Mouse (Mus musculus): ENCODE measurements around the gene Apob. TPM values are rescaled to one million over a fixed set of nuclear protein-coding genes. Genes with fewer than 3 reads are reported as not detected.

The Apob gene
- polyA plus RNA-seq (2015; fragmentation: Nextera tagmentation; extraction: Ambion mirVana): 0.06 and 0.07 TPM in 2 replicates

GRCm38 (mm10) chr12:7977466-7978189 lies at the start of gene Apob:
TSS of gene Apob (plus strand) at chr12:7977648.
- peak; percentile 47; the same call in 1 of the 2 replicates for ATAC-seq (ENCODE audit: low read depth)
- H3K27me3 ChIP-seq: no peaks in the 10 kb centered on the region
- WGBS: 86% methylated on average over 20 of the region's 20 CpGs

DNA sequence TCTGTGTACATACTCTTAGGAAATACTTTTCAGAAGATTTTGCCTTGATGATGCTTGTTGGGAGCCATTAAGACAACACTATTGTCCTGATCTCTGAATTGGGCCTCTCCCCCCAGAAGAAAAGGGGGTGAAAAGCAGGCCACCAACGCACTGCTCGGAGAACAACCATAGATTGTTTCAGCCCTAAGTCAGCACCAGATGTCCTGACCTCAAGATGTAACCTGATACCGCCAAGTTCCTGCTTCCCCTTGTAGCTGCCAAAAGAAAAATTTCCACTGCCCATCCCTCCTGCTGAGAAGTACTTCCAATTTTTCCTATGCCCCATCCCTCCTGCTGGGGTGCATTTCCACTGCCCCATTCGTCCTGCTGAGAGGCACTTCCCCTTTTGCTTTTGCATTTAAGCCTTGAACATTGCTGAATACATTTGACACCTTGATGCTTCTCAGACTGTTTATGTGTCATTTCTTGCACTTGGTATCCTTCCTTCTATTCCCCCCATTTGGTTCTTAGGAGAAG lies 45.0 kb upstream of the Apob start:
- 58% methylated on average over 4 of the region's 4 CpGs for WGBS

More at GRCm38 (mm10) chr12:7977466-7978189, at the start of gene Apob:
- Histone ChIP-seq H3K36me3 (no peaks in the 10 kb centered on the region), H3K9me3 (no peaks in the 10 kb centered on the region), H3K27ac (replicated peaks) (no peak within 1 kb of the TSS), H3K4me3 (no peak within 1 kb of the TSS), H3K4me1 (replicated peaks) (peaks cover 13% of the 10 kb centered on the region; the same call in 1 of the 2 replicates), H3K9ac (no peak within 1 kb of the TSS), H3K4me2 (no peak within 1 kb of the TSS)

GRCm38 (mm10) chr12:7950098-7950745 lies 27.2 kb upstream of the Apob start:
- no peak overlapping the region for H3K4me2 ChIP-seq
- no peaks in the 10 kb centered on the region for H3K27me3 ChIP-seq
- H3K9ac ChIP-seq: no peak overlapping the region
- H3K4me3 ChIP-seq: no peak overlapping the region
- H3K27ac ChIP-seq (replicated peaks): no peak overlapping the region
- 85% methylated on average over 9 of the region's 9 CpGs for WGBS
- H3K36me3 ChIP-seq: no peaks in the 10 kb centered on the region
- H3K9me3 ChIP-seq: no peaks in the 10 kb centered on the region
- ATAC-seq (ENCODE audit: low read depth): no peak
- no peaks in the 10 kb centered on the region for H3K4me1 ChIP-seq (replicated peaks)

More for the DNA sequence above, 45.0 kb upstream of the Apob start:
- H3K36me3 ChIP-seq: no peaks in the 10 kb centered on the region
- H3K9ac ChIP-seq: no peak overlapping the region
- no peak overlapping the region for H3K4me3 ChIP-seq
- no peaks in the 10 kb centered on the region for H3K27me3 ChIP-seq
- H3K4me1 ChIP-seq (replicated peaks): no peaks in the 10 kb centered on the region
- no peak overlapping the region for H3K4me2 ChIP-seq
- H3K9me3 ChIP-seq: no peaks in the 10 kb centered on the region
- ATAC-seq (ENCODE audit: low read depth): no peak
- H3K27ac ChIP-seq (replicated peaks): no peak overlapping the region

DNA sequence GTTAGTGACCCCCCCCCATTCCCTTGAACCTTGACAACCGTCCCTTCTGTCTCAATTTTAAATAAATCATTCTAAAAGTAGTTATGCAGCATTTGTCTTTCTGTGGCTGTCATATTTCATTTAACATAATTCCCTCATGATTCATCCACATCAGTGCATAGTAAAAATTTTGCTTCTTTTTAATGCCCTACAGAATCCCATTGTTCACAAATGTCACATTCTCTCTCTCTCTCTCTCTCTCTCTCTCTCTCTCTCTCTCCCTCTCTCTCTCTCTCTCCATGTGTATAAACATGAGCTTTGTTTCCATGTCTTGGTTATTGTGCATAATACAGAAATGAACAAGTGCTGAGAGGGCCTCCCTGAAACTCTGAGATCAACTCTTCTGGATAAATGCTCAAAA lies 18.6 kb upstream of the Apob start:
- no peak overlapping the region for H3K4me3 ChIP-seq
- H3K36me3 ChIP-seq: no peaks in the 10 kb centered on the region
- ATAC-seq (ENCODE audit: low read depth): no peak
- 61% methylated on average over 1 of the region's 1 CpGs for WGBS
- no peak overlapping the region for H3K27ac ChIP-seq (replicated peaks)
- no peaks in the 10 kb centered on the region for H3K27me3 ChIP-seq
- H3K9me3 ChIP-seq: no peaks in the 10 kb centered on the region
- no peak overlapping the region for H3K4me2 ChIP-seq
- no peak overlapping the region for H3K9ac ChIP-seq
- H3K4me1 ChIP-seq (replicated peaks): no peaks in the 10 kb centered on the region

GRCm38 (mm10) chr12:7959310-7959918 lies 18.0 kb upstream of the Apob start:
- Histone ChIP-seq H3K36me3 (no peaks in the 10 kb centered on the region), H3K27me3 (no peaks in the 10 kb centered on the region), H3K9me3 (no peaks in the 10 kb centered on the region), H3K27ac (replicated peaks) (no peak overlapping the region), H3K4me3 (no peak overlapping the region), H3K4me1 (replicated peaks) (no peaks in the 10 kb centered on the region), H3K9ac (no peak overlapping the region), H3K4me2 (no peak overlapping the region)
- no peak for ATAC-seq (ENCODE audit: low read depth)
- WGBS: 78% methylated on average over 6 of the region's 6 CpGs

DNA sequence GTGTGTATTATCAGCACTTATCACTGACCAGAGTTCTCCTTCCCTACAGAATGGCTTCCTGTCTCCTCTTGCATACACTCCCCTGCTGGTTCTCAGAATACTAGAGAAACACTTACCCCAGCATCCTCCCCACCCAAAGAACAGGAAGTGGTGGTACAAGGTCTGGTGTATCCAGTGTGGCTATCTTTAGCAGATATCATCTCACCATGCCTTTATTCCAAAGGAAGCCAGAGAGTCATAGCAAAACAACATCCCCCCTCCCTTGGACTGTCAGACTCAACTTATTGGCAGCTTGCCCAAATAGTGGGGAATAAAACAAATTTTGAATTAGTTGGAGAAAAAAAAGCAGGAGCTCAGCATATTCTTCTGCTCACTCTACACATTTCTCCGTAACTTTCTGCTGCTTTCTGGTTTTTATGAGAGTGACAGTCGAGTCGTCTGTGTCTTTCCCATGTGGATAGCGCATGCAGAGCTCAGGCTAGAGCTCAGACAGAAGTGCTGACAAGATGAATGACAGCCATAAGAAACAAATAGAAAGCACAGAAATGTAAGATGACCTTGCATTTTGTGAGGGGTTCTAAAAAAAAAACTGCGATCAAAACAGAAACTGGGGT lies 15.0 kb upstream of the Apob start:
- no peak for ATAC-seq (ENCODE audit: low read depth)
- H3K4me3 ChIP-seq: no peak overlapping the region
- no peaks in the 10 kb centered on the region for H3K9me3 ChIP-seq
- H3K36me3 ChIP-seq: no peaks in the 10 kb centered on the region
- H3K4me1 ChIP-seq (replicated peaks): no peaks in the 10 kb centered on the region
- H3K27ac ChIP-seq (replicated peaks): no peak overlapping the region
- no peak overlapping the region for H3K4me2 ChIP-seq
- no peaks in the 10 kb centered on the region for H3K27me3 ChIP-seq
- WGBS: 68% methylated on average over 5 of the region's 5 CpGs
- H3K9ac ChIP-seq: no peak overlapping the region

DNA sequence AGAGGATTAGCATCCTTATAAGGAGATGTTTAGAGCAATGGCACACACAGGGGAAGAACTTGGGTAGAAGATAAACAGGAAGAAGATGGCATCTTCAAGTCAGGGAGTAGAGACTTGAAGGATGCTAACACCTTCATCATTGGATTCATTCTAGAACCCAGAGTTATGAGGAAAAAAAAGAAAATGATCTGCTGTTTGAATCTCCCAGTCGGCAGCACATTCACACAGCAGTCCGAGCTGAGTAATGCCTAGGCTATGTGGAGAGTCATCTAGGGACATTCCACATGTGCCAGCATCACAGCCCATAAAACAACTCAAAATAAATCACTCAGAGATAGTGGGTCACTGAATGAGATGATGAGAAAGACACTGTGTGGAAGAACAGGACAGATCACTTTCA lies 10.2 kb upstream of the Apob start:
- Histone ChIP-seq H3K4me1 (replicated peaks) (no peaks in the 10 kb centered on the region), H3K4me2 (no peak overlapping the region), H3K36me3 (no peaks in the 10 kb centered on the region), H3K27me3 (no peaks in the 10 kb centered on the region), H3K27ac (replicated peaks) (no peak overlapping the region), H3K9me3 (no peaks in the 10 kb centered on the region), H3K4me3 (no peak overlapping the region), H3K9ac (no peak overlapping the region)
- no peak for ATAC-seq (ENCODE audit: low read depth)
- 90% methylated on average over 2 of the region's 2 CpGs for WGBS

GRCm38 (mm10) chr12:7970301-7970700 lies 7.1 kb upstream of the Apob start:
- Histone ChIP-seq H3K36me3 (no peaks in the 10 kb centered on the region), H3K27ac (replicated peaks) (no peak overlapping the region), H3K4me3 (no peak overlapping the region), H3K4me2 (no peak overlapping the region), H3K27me3 (no peaks in the 10 kb centered on the region), H3K4me1 (replicated peaks) (peaks cover 13% of the 10 kb centered on the region; the same call in 1 of the 2 replicates), H3K9ac (no peak overlapping the region), H3K9me3 (no peaks in the 10 kb centered on the region)
- WGBS: 89% methylated on average over 2 of the region's 2 CpGs
- ATAC-seq (ENCODE audit: low read depth): no peak

DNA sequence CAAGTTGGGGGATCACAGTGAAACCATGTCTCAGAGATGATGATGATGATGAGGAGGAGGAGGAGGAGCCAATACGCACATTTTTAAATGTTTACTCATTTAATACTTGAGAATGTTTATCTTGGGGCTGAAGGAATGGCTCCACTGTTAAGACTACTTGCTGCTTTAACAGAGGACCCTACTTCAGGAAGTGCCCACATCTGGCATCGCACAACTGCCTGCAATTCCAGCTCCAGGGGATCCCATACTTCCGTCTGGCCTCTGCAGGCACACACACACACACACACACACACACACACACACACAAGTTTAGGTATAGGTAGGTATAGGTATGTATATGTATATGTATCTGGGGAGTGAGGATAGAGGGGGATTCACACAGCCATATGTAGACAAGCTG lies 6.6 kb upstream of the Apob start:
- no peak overlapping the region for H3K4me3 ChIP-seq
- no peaks in the 10 kb centered on the region for H3K9me3 ChIP-seq
- H3K4me2 ChIP-seq: no peak overlapping the region
- no peaks in the 10 kb centered on the region for H3K36me3 ChIP-seq
- ATAC-seq (ENCODE audit: low read depth): no peak
- no peak overlapping the region for H3K27ac ChIP-seq (replicated peaks)
- H3K9ac ChIP-seq: no peak overlapping the region
- WGBS: 78% methylated on average over 3 of the region's 3 CpGs
- no peaks in the 10 kb centered on the region for H3K27me3 ChIP-seq
- peaks cover 13% of the 10 kb centered on the region; the same call in 1 of the 2 replicates for H3K4me1 ChIP-seq (replicated peaks)

- Histone ChIP-seq H3K27me3 (no peaks in the 10 kb centered on the region), H3K27ac (replicated peaks) (no peak overlapping the region), H3K36me3 (no peaks in the 10 kb centered on the region), H3K9ac (no peak overlapping the region), H3K9me3 (no peaks in the 10 kb centered on the region), H3K4me2 (no peak overlapping the region), H3K4me3 (no peak overlapping the region), H3K4me1 (replicated peaks) (peaks cover 13% of the 10 kb centered on the region; the same call in 1 of the 2 replicates)
- WGBS: 90% methylated on average over 2 of the region's 2 CpGs
- no peak for ATAC-seq (ENCODE audit: low read depth)
Observed at GRCm38 (mm10) chr12:7971736-7972135, 5.7 kb upstream of the Apob start.

DNA sequence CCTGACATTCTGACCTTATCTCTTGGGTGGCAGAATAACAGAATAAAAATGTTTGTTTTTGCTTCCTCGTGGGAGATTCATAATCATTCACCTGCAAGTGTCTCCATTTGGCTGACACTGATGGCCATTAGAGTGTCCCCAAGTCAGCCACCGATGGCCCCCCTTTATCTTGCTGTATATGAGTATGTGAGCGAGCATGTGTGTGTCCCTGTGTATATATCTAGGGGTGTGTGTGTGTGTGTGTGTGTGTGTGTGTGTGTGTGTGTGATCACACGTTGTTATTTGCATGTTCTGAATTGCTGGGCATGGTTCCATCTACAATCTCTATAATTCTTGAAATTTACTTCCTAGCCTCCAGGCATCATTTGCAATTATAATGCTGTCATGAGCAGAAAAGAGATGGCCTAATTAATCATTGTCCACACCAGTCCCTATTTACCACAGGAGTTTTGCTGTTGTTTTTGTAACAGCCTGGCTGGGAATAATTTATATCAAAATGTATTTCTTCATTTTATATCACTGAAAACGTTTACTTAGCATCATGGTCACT lies 3.6 kb upstream of the Apob start:
- H3K27ac ChIP-seq (replicated peaks): no peak overlapping the region
- 37% methylated on average over 5 of the region's 5 CpGs for WGBS
- no peaks in the 10 kb centered on the region for H3K36me3 ChIP-seq
- no peak overlapping the region for H3K4me3 ChIP-seq
- H3K9ac ChIP-seq: no peak overlapping the region
- peaks cover 13% of the 10 kb centered on the region; the same call in 1 of the 2 replicates for H3K4me1 ChIP-seq (replicated peaks)
- H3K9me3 ChIP-seq: no peaks in the 10 kb centered on the region
- no peaks in the 10 kb centered on the region for H3K27me3 ChIP-seq
- ATAC-seq (ENCODE audit: low read depth): peak; percentile 59; the same call in 1 of the 2 replicates
- no peak overlapping the region for H3K4me2 ChIP-seq
